Mouse (Mus musculus) c-Kit-negative CD71-positive TER-119-positive erythroid progenitor cells, embryonic 14.5 days (primary cell): ENCODE results near the gene Cavin2.

Experiments used
- DNase-seq: peaks from one replicate; pipeline ENCODE4 v3.0.0-alpha.2; 2013; ENCODE audit warnings: low read depth, low spot score

Cavin2 gene

DNA sequence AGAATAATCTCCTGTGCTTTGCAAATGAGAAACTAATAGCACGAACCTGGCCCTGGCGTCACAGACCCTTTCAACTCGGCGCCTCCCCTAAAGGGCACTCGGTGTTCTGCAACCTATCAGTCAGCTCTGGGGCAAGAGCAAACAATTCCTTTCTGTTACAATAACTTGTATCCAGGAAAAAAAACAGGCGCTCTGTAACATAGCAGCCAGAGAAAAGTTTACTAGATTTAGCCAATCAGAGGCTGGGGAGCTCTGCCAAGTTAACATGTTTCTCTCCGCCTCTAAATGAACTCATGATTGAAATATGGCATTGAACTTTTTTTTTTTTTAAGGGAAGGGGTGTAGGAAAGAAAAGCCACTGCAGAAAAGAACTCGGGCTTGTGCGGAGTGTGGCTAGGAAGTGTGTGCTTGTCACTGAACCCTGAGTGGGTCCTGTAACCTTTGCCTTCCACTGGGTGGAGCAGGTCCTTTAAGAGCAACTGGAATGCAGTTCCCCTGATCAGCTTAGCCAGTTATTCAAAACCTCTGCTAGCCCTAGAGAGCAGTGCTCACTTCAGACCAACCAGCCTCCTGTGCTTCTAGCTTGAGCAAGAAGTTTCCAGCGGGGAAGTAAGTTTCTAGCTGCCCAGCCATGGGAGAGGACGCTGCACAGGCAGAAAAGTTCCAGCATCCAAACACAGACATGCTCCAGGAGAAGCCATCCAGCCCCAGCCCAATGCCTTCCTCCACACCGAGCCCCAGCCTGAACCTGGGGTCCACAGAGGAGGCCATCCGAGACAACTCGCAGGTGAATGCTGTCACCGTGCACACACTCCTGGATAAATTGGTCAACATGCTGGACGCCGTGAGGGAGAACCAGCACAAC lies at the start of gene Cavin2:
Gene Cavin2, plus strand, starts transcription at position 372 of the 865 bp plus-strand sequence.
- DNase-seq = no peak

DNA sequence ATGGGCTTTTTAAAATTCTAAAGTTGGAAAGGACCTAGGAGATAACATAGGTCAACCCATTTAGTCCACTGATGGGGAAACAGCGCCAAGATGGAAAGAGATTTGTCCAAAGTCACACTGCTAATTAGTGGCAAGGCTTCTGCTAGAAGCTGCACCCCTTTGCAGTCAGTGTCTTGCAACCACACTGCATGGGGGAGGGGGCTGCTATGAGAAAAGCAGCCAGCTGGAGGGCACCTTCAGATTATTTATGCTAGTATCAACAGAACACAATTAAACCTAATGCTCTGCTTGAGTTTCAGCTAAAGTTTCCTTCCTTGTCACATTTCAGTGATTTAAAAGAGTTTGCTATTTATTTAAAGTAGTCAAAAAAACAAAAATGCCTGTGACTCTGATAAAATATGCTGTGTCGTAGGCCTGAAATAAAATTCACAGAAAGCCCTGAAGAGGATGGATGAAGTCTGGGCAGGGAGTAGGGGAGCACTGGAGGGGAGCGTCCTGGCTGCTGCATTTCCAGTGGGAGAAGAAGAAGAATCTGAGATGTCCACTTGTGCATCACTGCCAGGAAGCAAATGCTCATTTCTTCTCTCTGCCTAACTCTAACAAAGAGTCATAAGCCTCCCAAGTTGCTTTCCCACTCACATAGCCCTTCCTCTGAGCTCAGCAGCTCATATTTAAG lies 47.5 kb upstream of the Cavin2 start:
- no peak for DNase-seq

DNA sequence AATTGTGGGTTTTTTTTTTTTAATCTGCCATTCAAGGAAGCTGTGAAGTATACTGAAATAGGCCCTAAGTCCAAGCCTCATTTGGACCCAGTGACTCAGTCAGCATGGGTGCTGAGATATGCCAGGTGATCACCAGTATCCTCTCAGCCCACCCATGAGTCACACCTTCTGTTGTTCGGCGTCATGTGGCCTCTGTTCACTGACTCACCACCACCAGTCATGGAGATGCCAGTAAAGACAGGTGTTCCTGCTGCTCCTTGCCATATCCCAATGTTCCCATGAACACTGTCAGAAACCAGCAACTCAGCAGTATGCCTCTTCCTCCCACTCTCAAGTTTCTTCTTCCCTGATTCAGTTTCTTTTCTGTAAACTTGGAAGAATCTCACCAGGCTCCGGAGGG lies 45.6 kb upstream of the Cavin2 start:
- DNase-seq = no peak

DNA sequence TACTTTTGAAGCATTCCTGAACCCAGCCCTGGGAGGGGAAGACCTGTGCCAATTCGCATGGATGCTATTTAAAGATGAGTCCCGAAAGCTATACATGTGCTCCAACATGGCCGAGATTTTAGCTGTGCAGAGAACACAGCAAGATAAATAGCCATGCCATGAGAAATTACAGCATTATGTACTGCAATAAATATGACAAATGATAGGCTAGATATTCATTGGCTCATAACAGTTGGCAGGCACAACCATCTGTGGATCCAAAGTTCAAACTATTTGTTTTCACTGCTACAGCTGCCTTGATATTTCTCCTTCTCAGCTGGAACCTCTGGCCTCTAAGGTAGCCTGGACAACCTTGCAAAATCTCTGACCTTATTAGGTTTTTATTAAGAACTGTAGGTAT lies 45.1 kb upstream of the Cavin2 start:
- no peak for DNase-seq

DNA sequence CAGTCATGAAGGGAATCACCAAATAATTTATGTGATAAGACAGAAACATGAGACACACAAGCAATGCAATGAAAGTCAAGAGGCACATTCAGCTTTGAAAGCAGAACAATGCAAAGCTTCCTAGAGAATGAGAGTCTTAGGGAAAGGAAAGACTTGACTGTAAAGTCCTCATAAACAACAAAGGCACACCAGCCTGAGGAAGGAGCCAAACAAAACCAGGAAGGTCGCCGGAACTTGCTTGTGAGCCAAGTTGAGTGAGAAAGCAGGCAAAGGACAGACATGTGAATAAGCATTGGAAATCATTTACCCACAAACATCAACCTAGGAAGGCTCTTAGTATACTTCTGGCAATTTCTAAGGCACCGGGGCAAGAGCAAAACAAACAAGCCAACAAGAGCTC lies 43.5 kb upstream of the Cavin2 start:
- DNase-seq = no peak

DNA sequence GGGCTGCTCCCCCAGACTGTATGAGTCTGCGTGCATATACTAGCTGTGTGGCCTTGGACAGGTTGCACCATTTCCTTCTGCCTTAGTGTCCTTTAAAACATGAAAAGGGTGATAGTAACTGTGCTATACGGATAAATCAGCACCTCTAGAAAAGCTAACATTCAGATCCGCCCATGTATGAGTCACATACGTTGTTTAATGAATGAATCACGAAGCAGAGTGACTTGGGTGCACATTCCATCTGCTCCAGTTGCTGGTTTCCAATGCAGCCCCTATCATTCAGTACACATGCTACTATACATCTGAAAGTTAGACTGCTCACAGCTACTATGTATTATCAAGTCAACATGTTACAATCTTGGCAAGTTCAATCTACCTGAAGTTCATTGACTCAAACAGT lies 38.6 kb upstream of the Cavin2 start:
- no peak for DNase-seq

DNA sequence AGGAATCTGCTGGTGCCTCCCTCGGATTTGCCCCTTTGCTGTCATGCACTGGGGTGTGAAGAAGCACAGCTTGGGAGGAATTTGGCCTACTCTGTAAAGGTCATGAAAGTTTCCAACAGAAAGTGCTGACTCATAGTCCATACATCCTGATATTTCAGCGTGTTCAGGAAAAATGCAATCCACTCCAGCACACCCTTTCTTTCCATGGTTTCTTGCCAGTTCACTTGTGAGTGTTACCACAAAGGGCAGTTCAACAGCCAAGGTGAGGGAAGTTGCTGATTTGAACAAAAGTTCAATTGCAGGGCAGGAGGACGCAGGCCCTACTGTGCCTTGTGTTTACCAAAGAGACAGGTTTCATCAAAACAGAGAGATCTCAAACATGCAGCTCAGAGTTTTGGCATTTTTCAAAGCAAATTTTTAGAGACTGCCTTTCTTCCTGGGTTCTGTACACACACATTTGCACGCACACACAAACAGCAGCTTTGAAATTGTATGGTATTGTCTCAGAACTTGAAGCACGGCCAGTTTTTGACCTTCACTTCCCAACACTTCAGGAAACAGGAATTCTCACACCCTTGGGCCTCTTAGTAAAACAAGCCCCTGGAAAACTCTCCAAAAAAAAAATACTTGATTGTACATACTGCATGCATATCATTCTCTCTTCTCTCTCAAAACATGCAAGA lies 23.7 kb upstream of the Cavin2 start:
- no peak for DNase-seq

DNA sequence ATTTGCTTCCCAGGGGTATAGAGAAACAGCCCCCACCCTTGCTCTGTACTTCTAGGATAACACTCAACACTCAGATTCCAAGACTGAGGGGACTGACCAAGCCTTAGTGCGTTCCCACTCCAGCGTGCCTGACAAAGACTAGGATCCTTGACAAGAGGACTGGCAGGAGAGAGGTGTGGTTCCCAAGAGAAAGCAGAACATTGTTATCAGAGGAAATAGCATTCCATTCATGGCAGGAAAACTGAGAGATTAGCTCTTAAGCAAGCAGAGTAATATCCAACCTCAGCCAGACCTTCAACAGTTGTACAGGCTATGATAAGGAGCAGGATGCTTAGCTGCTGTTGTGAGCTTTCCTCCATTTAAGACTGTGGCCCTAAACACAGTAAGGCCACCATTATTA lies 23.0 kb upstream of the Cavin2 start:
- no peak for DNase-seq

DNA sequence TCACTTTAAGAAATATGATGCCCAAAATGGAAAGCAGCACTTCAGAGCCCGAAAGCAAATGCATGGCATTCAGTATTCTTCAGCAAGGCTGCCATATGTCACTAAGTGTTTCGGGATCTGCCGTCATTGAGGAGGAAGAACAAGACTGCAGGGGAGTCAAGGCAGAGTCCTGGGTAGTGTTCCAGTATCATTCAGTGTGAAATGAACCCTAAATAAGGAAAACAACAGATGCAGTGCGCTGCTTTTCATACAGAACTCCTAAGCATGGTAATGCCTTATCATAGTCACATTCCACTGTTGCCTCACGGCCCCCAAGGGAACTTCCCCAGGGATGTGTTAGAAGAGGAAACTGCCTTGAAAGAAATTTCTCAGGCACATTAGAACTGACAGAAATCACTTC lies 21.8 kb upstream of the Cavin2 start:
- no peak for DNase-seq

DNA sequence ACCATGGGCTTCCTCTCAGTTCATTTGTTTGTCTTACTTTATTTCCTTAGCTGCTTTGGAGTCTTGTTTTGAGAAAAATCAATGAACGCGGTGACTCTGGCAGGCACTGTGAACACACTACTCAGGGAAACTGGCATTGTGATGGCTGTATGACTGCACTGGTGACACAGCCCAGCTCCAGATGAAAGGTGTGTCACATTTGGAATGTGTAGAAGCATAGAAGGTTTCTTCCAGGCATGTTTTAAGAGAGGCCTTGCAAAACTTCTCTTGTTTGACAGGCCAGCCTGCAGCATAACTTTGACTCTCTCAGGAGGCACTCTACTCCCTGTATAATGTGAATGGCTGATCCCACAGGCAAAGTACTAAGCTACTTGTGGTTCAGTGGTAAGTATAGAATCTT lies 20.7 kb upstream of the Cavin2 start:
- no peak for DNase-seq

DNA sequence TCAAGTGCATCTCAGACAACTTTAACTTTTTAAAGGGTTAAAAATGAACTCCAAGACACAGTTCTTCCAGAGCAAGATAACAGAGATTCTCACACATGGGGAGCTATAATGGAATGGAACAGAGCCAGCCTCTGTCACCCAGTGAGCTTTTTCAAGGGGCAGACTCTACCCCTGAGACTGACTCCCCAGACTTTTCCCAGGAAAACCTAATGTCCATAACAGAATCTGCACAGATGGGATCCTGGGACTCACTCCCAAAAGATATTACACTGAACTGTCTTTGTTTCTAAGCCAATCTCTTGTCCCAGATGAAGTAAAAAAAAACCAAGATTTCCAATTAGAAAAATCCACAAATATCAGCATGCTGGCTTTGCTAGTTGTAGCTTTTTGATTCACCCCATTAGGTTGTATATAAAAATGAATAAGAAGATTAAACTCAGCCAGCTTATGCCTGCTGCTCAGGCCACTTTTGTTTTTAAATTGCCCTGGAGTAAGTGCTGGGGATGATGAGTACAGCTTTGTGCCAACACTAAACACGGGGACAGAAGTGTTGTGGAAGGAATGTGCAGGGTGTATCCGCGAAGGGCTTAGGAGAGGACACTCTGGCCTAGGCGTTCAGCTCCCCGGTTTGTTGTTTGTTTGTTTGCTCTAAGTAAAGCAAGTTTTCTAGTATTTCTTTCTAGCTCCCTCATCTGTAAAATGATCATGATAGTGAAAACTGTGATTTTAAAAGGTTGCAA lies 18.6 kb upstream of the Cavin2 start:
- no peak for DNase-seq

DNA sequence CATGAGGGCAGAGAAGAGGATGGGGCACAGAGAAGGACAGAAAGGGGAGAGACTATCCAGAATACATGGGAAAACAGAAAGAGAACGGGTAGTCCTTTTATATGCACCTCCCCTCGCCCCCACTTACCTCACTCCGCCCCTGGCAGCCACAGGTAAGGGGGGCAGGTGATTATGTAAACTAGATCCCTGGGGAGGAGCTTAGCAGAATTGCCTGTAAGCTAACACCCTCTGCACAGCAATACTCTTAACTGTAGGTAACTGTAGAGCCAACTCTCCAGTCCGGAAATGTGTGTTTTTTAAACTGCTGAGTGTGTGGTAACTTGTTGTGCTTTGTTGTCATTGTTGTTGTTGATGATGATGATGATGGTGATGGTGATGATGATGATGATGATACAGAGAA lies 17.1 kb upstream of the Cavin2 start:
- DNase-seq = no peak

DNA sequence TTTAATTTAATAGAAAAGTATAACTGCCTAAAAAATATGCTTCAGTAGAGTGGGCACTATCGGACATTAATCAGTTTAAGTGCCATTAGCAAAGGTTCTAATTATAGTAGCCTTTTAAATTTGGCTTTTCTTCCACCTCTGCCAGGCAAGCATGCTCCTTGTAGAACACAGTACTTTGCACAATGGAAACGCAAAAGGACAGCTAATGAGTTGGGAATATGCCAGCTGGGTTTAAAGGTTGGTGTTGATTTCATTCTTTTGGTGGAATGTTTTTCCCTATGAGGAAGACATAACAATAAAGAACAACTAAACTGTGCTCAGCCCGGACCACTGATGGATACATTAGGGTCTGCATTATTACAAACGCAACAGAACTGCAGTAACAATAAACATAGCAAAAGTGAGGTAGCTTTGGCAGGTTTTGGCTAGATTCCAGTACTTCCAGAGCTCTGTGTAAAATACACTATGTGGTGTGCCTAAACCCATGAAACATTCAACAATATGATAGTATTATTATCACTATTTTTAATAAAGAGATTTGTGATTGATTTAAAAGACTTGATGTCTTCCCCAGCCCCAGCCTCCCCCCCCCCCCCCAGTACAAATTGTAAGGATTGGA lies 16.2 kb upstream of the Cavin2 start:
- DNase-seq = no peak

DNA sequence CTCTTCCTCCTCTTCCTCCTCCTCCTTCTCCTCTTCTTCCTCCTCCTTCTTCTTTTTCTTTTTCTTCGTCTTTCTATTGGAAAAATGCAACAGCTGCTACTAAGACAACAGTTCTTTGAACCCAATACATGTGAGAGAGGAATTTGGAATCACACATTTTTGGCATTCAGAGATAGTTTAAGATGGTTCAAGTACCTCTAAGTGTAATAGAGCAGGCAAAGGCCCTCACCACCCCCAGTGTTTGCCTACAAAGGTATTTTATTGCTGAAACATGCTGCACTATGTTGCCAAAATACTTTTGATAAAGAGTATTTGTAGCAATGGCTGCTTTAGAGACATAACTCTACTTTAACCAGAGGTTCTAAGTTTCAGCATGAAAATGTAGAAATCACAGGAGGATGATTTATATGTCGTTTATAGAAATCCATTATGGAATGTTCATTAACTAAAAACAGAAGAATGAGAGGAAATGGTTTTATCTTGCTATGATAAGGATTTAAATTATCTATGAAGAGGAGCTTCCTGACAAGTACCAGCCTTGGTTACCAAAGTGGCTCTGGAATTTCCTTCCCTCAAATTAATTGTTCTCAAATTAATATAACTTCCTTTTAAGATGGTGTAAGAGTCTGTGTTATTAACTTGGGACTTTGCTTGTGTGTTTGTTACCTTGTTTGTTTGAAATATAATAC lies 10.9 kb upstream of the Cavin2 start:
- DNase-seq = no peak

DNA sequence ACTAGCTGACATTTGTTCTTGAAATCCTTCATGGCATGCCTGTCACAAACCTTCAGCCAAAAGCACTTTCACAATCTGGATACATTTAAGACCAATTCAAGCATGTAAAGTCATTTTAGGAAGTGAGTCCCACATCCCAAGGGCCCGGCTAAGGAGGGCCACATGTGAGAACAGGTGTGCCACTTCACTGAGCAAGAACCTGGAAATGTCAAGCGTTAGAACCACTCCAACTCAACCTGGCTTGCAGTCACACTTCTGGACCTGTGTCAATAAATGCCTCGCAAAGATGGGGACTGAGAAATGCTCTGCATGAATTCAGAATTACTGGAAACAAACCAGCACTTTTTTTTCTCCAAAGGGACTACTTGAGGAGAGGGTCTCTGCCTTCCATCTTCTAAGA lies 725 bp upstream of the Cavin2 start:
- DNase-seq = no peak

DNA sequence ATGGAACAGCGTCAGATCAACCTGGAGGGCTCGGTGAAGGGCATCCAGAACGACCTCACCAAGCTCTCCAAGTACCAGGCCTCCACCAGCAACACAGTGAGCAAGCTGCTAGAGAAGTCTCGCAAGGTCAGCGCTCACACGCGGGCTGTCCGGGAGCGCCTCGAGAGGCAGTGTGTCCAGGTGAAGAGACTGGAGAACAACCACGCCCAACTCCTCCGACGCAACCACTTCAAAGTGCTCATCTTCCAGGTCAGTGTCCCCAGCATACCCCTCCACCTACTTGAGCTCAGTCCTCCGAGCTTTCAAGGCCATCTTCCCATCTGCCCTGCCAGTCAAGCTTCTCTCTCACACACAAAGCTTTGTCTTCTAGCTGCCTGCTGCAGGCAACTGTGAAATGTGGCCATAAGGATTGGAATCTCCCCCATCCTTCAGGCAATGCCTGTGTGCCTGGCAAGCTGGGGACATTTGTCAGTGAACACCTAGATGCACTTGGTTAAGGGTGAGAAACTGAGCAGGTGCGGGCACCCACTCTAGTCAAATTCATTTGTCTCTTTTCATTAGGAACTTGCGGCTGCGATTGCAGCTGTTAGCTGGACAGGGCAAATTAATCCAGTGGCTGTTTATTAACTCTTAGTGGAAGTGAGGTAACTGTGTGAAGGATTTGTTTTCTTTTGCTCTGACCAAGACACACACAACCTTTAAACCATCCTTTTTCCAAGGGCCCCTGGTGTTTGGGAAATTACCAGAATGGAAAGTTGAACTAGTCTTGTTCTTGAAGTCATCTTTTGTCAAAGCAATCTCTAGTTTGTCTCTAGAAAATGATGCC lies 907 bp downstream of the Cavin2 start:
- DNase-seq = no peak

DNA sequence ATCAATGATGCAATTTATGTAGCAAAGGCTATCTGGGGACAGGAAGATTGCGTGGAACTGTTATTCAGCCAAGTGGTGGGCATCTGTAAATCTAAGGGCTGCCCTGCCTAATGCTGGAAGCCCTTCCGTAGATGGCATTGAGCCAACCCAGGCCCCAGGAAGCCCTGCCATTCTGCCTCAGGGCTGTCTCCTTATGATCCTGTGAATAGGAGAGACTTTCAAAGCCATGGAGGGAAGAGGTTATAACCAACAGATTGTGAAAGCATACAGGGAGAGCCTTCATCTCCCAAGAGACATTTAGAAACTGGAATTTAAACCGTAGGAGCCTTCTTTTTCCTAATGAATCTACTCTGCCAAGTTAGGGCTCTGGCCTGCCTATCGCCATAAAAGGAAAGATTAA lies 1.7 kb downstream of the Cavin2 start:
- no peak for DNase-seq

DNA sequence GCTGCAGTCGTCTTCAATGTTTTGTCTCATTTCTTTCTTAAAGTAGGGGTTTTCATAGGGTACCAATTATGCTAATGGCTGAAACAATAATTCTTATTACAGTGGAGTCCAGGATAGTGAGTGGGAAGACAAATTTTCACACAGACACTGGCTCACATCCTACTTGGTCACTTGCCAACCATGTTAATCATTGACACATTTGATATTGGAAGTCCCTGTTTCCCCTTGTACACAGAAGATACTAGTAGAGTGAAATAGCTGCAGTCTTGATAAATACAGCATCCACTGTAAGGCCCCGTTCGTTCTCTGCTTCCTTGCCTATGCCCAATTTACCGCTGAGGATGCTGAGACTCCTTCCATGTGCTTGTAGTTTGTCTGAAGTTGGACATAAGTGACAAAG lies 3.4 kb downstream of the Cavin2 start:
- no peak for DNase-seq

DNA sequence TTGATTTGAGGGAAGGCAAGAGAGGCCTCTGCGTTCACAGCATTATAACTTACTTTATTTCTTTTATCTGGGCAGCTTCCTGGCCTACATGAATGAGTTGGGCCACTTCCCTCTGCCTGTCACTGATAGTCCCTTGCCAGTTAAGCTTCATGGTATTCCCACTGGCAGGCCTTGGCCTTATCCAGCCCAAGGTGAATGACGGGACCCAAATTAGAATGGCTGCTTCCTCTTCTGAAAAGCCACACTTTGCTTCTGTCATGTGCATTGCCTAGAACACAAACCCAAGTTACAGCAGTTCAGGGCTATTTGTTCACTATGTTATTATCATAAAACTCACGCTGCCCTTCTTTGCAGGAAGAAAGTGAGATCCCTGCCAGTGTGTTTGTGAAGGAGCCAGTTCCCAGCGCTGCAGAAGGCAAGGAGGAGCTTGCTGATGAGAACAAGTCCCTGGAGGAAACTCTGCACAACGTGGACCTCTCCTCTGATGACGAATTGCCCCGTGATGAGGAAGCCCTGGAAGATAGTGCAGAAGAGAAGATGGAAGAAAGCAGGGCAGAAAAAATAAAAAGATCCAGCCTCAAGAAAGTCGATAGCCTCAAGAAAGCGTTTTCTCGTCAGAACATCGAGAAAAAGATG lies 11.5 kb downstream of the Cavin2 start:
- no peak for DNase-seq

DNA sequence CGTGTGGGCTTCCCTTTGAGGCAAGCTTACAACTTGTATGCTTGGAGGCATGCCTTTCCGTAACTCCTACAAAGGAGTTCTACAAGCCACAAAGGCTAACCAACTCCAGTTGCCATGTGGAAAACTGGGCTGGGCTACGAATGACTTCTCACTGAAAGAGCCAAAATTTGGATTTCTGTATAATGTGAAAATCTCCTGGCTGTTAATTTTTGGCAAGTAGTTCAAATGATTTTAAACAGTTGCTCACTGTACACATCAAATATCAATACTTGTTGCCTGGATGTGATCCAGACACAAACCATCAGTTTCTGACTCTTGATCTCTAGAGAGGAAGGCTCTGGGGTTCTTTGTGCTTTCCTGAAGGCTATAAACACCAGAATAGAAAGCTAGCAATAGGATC lies 18.1 kb downstream of the Cavin2 start:
- DNase-seq = no peak
